Mouse (Mus musculus) embryonic facial prominence, embryonic 14.5 days (tissue): ENCODE results near the gene Slc4a5. TPM values are rescaled to one million over a fixed set of nuclear protein-coding genes. Genes with fewer than 3 reads are reported as not detected.

Source experiments
- ATAC-seq: fragments of 200-750 bp; cut with Nextera tagmentation; 2 replicates; pipeline ENCODE4 v1.8.0; 2017; ENCODE audit warnings: low read depth, moderate number of reproducible peaks, moderate TSS enrichment
- DNase-seq: peaks from one replicate; pipeline ENCODE4 v3.0.0-alpha.2; 2015; ENCODE audit warnings: low spot score
- H3K27ac ChIP-seq: fragments of 300-500 bp; sonication (generic); replicated peaks from 2 replicates; pipeline ENCODE4 v1.5.1; 2014; ENCODE audit warnings: low read depth, mild to moderate bottlenecking, low read length, moderate library complexity
- H3K27me3 ChIP-seq: fragments of 300-500 bp; sonication (generic); replicated peaks from 2 replicates; pipeline ENCODE4 v1.6.1; 2014; ENCODE audit warnings: low read length; ENCODE audit not compliant: control insufficient read depth, insufficient read depth
- H3K36me3 ChIP-seq: fragments of 300-500 bp; sonication (generic); 2 replicates; pipeline ENCODE4 v1.6.1; 2014; ENCODE audit warnings: low read length, mixed read lengths; ENCODE audit not compliant: control insufficient read depth, insufficient read depth
- H3K4me1 ChIP-seq: fragments of 300-500 bp; sonication (generic); 2 replicates; pipeline ENCODE4 v1.6.1; 2014; ENCODE audit warnings: antibody characterized with exemption, low read length; ENCODE audit not compliant: control insufficient read depth, insufficient read depth
- H3K4me2 ChIP-seq: fragments of 300-500 bp; sonication (generic); 2 replicates; pipeline ENCODE4 v1.6.1; 2014; ENCODE audit warnings: low read depth, mild to moderate bottlenecking, low read length, moderate library complexity, mixed read lengths
- H3K4me3 ChIP-seq: fragments of 300-500 bp; sonication (generic); 2 replicates; pipeline ENCODE4 v1.5.1; 2014; ENCODE audit warnings: low read depth, mild to moderate bottlenecking, low read length
- H3K9ac ChIP-seq: fragments of 300-500 bp; sonication (generic); 2 replicates; pipeline ENCODE4 v1.6.1; 2014; ENCODE audit warnings: low read depth, mild to moderate bottlenecking, low read length, moderate library complexity, mixed read lengths
- H3K9me3 ChIP-seq: fragments of 300-500 bp; sonication (generic); 2 replicates; pipeline ENCODE4 v1.6.1; 2016; ENCODE audit warnings: low read length; ENCODE audit not compliant: control insufficient read depth
- WGBS: fragments of 180-500 bp; shearing (Covaris S2); extraction: QIAGEN DNeasy Blood & Tissue Kit; methylation state at CpG from one replicate; pipeline ENCODE4 v1.1.7; 2014; 5-methylcytosine and 5-hydroxymethylcytosine counted together
- polyA plus RNA-seq: library from polyadenylated mRNA; unstranded; fragments of >200 nt; fragmentation: Nextera tagmentation; extraction: Ambion mirVana; gene quantifications from 2 replicates; pipeline ENCODE4 v1.2.1, GENCODE M21; 2014

Slc4a5 gene
- 0.47 and 0.57 TPM in 2 replicates for polyA plus RNA-seq

DNA sequence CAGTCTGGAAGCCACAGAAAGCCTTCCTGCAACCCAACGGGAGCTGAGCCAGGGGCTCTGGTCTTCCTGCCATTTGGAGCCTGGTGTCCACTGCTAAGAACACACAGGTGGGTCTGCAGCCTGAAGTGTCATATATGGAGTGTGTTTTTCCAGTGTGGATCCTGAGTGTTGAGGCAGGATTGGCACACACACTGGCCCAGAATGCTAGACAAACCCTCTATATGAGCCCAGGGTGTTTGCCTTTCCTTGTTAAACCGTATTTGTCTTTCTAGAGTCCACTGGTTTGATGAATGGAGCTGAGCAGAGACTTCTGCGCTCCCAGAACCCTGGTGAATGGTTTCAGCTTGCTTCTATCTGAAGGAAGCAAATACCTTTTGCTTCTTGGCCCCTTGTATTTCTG is at the start of gene Slc4a5:
TSS of gene Slc4a5 (plus strand) at position 15 of the 400 bp plus-strand sequence.
- Histone ChIP-seq H3K27me3 (no peaks in the 10 kb centered on the region), H3K27ac (no peak within 1 kb of the TSS), H3K9me3 (no peaks in the 10 kb centered on the region), H3K4me1 (no peaks in the 10 kb centered on the region), H3K36me3 (no peaks in the 10 kb centered on the region), H3K4me2 (no peak within 1 kb of the TSS), H3K9ac (no peak within 1 kb of the TSS), H3K4me3 (no peak within 1 kb of the TSS)
- ATAC-seq (no peak), DNase-seq (no peak)
- WGBS: 68% methylated on average over 3 of the region's 3 CpGs

- H3K36me3 ChIP-seq: no peaks in the 10 kb centered on the region
- H3K27me3 ChIP-seq: no peaks in the 10 kb centered on the region
- ATAC-seq (no peak), DNase-seq (no peak)
- peaks cover 12% of the 10 kb centered on the region; the same call in 1 of the 2 replicates for H3K4me1 ChIP-seq
- whole genome bisulfite sequencing: 82% methylated on average over 5 of the region's 5 CpGs
- no peak overlapping the region for H3K27ac ChIP-seq
- H3K4me3 ChIP-seq: no peak overlapping the region
- no peaks in the 10 kb centered on the region for H3K9me3 ChIP-seq
- H3K4me2 ChIP-seq: no peak overlapping the region
- no peak overlapping the region for H3K9ac ChIP-seq
These were observed 49.8 kb upstream of the Slc4a5 start for GRCm38 (mm10) chr6:83169872-83170271.

GRCm38 (mm10) chr6:83171063-83171462 is 48.6 kb upstream of the Slc4a5 start:
- H3K36me3 ChIP-seq: 0 out of 2 replicates have a peak, but pooled peaks cover 3% of the 10 kb centered on the region
- H3K4me3 ChIP-seq: no peak overlapping the region
- no peaks in the 10 kb centered on the region for H3K9me3 ChIP-seq
- H3K4me2 ChIP-seq: no peak overlapping the region
- 72% methylated on average over 5 of the region's 5 CpGs for whole genome bisulfite sequencing
- ATAC-seq (no peak), DNase-seq (no peak)
- peak overlapping the region; percentile 37; the same call in 1 of the 2 replicates for H3K9ac ChIP-seq
- H3K4me1 ChIP-seq: peaks cover 8% of the 10 kb centered on the region; the same call in 1 of the 2 replicates
- H3K27ac ChIP-seq: no peak overlapping the region
- no peaks in the 10 kb centered on the region for H3K27me3 ChIP-seq

GRCm38 (mm10) chr6:83172240-83172920 is 47.2 kb upstream of the Slc4a5 start:
- Histone ChIP-seq H3K4me2 (no peak overlapping the region), H3K9ac (0 out of 2 replicates have a peak overlapping the region, but pooled peaks have one; percentile 8), H3K36me3 (0 out of 2 replicates have a peak, but pooled peaks cover 5% of the 10 kb centered on the region), H3K4me3 (no peak overlapping the region), H3K9me3 (no peaks in the 10 kb centered on the region), H3K4me1 (no peaks in the 10 kb centered on the region), H3K27me3 (no peaks in the 10 kb centered on the region), H3K27ac (no peak overlapping the region)
- no peak for DNase-seq
- ATAC-seq: no peak
- WGBS: 63% methylated on average over 9 of the region's 9 CpGs

GRCm38 (mm10) chr6:83175996-83176395 is 43.6 kb upstream of the Slc4a5 start:
- H3K36me3 ChIP-seq: 0 out of 2 replicates have a peak, but pooled peaks cover 5% of the 10 kb centered on the region
- H3K4me1 ChIP-seq: peaks cover 7% of the 10 kb centered on the region; the same call in 1 of the 2 replicates

GRCm38 (mm10) chr6:83179390-83180117 is 40.1 kb upstream of the Slc4a5 start:
- ATAC-seq (peak; percentile 81), DNase-seq (peak; percentile 62)
- Histone ChIP-seq H3K36me3 (peaks cover 29% of the 10 kb centered on the region; the same call in 1 of the 2 replicates), H3K9me3 (no peaks in the 10 kb centered on the region), H3K9ac (peak overlapping the region; percentile 60), H3K27ac (no peak overlapping the region), H3K27me3 (no peaks in the 10 kb centered on the region), H3K4me3 (peak overlapping the region; percentile 29), H3K4me1 (peaks cover 7% of the 10 kb centered on the region; the same call in 1 of the 2 replicates), H3K4me2 (peak overlapping the region; percentile 60)
- WGBS: 14% methylated on average over 9 of the region's 12 CpGs

More at GRCm38 (mm10) chr6:83175996-83176395, 43.6 kb upstream of the Slc4a5 start:
- ATAC-seq (no peak), DNase-seq (no peak)
- Histone ChIP-seq H3K27ac (no peak overlapping the region), H3K4me2 (no peak overlapping the region), H3K4me3 (no peak overlapping the region), H3K9ac (no peak overlapping the region), H3K27me3 (no peaks in the 10 kb centered on the region), H3K9me3 (no peaks in the 10 kb centered on the region)
- 83% methylated on average over 8 of the region's 8 CpGs for WGBS

GRCm38 (mm10) chr6:83180605-83181004 is 39.0 kb upstream of the Slc4a5 start:
- Histone ChIP-seq H3K27ac (no peak overlapping the region), H3K4me3 (no peak overlapping the region), H3K9me3 (no peaks in the 10 kb centered on the region), H3K27me3 (no peaks in the 10 kb centered on the region), H3K4me1 (peaks cover 11% of the 10 kb centered on the region), H3K36me3 (peaks cover 34% of the 10 kb centered on the region; the same call in 1 of the 2 replicates), H3K9ac (no peak overlapping the region), H3K4me2 (no peak overlapping the region)
- WGBS: 79% methylated on average over 6 of the region's 6 CpGs
- no peak for DNase-seq
- ATAC-seq: no peak

- H3K9me3 ChIP-seq: no peaks in the 10 kb centered on the region
- H3K27ac ChIP-seq: no peak overlapping the region
- H3K27me3 ChIP-seq: no peaks in the 10 kb centered on the region
- peaks cover 19% of the 10 kb centered on the region for H3K4me1 ChIP-seq
- H3K4me2 ChIP-seq: no peak overlapping the region
- WGBS: 92% methylated on average over 3 of the region's 3 CpGs
- no peak overlapping the region for H3K4me3 ChIP-seq
- peaks cover 43% of the 10 kb centered on the region for H3K36me3 ChIP-seq
- DNase-seq: no peak
- ATAC-seq: no peak
- no peak overlapping the region for H3K9ac ChIP-seq
These were observed 34.7 kb upstream of the Slc4a5 start for GRCm38 (mm10) chr6:83184858-83185435.
